Mouse (Mus musculus): ENCODE results near the gene CK137956.

Gene CK137956

DNA sequence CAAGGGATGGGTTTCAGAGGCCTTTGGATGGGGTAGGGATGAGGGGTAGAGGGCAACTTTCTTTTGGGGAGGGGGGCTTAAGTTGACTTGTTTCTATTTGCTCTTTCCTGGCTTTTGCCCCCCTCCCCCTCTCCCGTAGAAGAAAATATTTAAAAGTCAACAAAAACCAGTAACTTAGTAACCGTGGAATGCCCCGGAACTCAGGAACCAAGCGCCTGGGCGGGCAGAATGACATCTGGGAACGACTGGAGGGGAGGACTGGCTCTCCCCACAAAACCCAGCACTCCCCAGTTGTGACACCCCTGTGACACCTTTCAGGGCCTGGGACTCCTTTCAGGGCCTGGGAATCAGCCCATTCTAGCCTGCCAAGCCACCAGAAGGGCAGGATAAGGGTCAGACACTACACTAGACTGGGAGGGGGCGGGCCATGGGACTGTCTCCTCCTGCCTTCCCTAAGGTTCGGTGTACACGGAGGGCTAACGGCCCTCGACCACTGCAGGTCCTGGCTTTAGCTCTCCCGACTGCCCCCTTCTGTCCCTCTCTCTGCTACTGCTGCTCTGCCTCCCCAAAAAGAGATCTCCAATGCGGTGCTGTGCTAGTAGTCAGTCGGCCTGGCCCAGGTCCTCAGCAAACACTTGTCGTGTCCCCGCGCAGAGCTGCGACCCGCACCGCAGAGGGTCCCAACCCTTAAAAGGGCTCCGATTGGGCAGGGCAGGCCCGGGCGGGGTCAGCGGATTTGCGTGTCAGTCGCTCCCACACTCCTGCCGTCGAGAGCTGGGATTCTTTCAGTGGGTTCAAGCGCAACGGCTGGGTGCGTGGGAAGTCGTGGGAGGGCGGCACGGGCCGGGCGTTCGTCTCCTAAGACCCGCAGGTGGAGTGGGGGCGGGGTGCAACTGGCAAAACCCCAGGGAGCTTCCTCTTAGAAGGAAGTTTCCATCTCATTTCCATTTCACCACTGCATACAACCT, at the start of gene CK137956:
CK137956 (minus strand) TSS at position 51 of the 968 bp plus-strand sequence.
- no peak for DNase-seq (ENCODE audit: low spot score in 2 of 2)

DNA sequence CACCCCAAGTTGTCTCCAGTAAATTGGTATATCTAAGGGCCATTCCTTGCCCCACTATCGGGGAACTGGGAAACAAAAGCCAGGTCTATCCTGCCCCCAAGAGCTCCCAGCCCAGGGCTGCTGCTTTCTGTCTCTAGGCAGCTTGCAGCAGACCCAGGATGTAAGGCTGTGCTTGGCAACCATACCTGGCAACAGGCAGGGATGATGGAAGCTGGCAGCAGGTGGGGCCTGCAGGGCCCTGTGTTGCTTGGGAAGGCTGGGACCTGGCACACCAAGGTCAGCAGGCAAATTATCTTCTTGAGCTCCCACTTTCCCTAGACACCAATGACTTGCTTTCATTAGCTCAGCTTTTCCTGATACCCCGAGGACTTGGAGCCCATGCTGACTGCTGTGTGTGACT, 48.7 kb upstream of the CK137956 start:
- no peak for DNase-seq (ENCODE audit: low spot score in 2 of 2)

- no peak for DNase-seq (ENCODE audit: low spot score in 2 of 2)
Measured at GRCm38 (mm10) chr4:128004797-128005452, 34.2 kb upstream of the CK137956 start.

GRCm38 (mm10) chr4:128002638-128003101, 31.9 kb upstream of the CK137956 start:
- DNase-seq (ENCODE audit: low spot score in 2 of 2) = peak; percentile 56 to 57

GRCm38 (mm10) chr4:127999281-127999680, 28.5 kb upstream of the CK137956 start:
- no peak for DNase-seq (ENCODE audit: low spot score in 2 of 2)

DNA sequence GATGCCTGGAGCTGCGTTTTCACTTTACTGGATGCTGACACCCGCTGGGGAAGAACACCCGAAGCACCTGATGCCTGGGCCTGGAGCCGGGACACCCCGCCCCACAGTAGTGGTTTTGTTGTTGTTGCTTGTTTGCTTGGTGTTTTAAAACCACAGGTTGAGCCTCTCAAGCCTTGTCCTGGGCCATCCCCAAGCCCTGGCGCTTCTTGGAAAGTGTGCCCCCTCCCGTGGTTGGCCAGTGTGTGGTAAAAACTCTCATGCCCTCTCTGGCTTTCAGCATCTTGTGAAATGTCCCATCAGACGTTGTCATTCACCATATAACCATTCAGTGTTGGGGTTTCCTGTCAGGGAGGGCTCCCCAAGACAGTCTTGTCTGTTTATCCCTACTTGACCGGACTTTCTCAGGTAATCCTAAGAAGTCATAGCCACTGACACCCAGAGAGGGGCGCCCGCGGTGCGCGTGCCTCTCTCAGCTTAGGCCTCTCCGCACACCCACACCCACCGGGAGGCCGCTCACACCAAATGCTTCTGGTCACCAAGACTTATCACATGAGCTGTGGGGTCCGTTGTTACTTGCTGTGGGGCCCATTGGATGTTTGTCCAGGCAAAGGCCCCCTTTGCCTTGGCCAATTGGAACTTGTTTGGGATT, 18.7 kb upstream of the CK137956 start:
- peak; percentile 68 to 77 for DNase-seq (ENCODE audit: low spot score in 2 of 2)

- no peak for DNase-seq (ENCODE audit: low spot score in 2 of 2)
Measured at GRCm38 (mm10) chr4:127988526-127989180, 17.9 kb upstream of the CK137956 start.

DNA sequence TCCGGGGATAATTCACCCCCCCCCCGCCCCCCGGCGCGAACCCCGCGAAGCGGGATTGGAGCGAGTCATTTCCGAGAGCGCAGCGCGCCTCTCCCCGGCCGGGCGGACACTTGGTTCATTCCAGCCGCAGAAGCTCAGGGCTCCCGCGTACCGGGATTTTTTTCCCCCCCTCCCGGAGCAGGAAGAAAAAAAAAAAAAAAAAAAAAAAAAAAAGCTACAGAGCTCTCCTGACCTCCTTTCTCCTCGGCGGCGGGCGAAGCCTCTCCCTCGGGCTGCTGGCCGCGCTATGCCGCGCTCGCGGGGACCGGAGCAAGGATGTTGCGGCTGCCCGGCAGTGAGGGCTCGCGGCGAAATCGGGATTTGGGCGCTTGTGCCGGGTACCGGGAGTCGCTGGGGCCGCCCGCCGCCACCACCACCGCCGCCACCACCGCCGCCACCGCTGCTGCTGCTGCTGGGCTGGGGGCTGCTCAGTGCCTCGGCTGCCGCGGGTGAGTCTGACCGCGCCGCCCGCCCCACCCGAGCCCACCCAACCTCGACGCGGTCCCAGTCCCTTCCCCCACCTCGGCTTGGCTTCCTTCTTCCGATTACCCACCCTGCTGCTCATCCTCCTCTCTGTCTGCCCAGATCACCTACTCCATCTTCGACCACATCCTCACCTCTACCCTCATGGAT, 17.2 kb upstream of the CK137956 start, which contains the start of gene Csmd2:
Csmd2 (plus strand) TSS at position 74 of the 672 bp plus-strand sequence.
- peak; percentile 68 to 75 for DNase-seq (ENCODE audit: low spot score in 2 of 2)

- DNase-seq (ENCODE audit: low spot score in 2 of 2) = peak in 1 of 2 experiments; percentile 36
Measured at GRCm38 (mm10) chr4:127987270-127987669, 16.5 kb upstream of the CK137956 start.

- peak in 1 of 2 experiments; percentile 38 for DNase-seq (ENCODE audit: low spot score in 2 of 2)
Measured at GRCm38 (mm10) chr4:127986491-127987075, 15.8 kb upstream of the CK137956 start.

DNA sequence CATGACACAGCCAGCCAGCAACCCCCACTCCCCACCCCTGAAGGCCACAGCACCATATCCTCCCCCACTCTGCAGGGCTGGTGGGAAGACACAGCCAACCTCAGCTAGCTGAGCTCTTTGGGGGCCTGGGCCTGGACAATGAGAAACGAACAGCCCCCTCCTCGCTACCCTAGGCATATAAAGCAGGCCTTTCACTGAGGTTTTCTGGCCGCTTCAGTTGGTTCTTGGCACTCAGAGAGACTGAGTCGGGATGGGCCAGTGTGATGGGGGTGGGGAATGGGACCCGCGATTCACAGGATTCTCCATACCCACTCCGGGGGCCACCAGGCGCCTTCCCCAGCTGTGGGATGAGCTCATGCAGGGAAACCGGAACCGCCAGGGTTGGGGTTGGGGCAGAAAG, 15.1 kb upstream of the CK137956 start:
- peak in 1 of 2 experiments; percentile 42 for DNase-seq (ENCODE audit: low spot score in 2 of 2)

DNA sequence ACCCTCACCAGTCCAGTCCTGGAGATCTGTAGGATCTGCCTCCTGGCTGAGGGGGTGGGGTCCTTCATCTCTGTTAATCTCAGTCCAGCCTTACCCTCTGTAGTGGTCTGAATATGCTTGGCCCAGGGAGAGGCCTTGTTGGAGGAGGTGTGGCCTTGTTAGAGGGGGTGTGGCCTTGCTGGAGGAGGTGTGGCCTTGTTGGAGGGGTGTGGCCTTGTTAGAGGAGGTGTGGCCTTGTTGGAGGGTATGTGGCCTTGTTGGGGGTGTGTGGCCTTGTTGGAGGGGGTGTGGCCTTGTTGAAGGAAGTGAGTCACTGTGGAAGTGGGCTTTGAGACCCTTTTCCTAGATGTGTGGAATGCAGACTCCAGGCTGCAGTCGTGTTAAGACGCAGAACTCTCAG, 13.7 kb upstream of the CK137956 start:
- no peak for DNase-seq (ENCODE audit: low spot score in 2 of 2)

DNA sequence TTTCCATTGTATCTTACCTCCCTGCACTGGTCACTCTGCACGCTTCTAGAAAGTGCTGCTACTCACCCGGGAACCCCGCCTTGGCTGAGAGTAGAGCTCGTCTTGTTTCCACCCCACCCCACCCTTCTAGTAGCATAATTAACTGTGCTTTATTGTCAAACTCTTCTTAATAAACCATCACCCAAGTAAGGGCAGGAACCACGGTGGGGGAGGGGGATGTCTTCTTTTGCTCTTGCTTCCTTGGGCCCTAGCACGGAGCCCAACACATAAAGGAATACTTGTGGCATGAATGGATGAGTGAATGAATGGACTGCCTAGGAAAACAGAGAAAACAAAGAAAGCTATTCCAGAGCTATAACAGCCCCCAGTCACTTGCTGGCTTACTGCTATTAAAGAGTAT, 10.4 kb upstream of the CK137956 start:
- DNase-seq (ENCODE audit: low spot score in 2 of 2) = no peak

DNA sequence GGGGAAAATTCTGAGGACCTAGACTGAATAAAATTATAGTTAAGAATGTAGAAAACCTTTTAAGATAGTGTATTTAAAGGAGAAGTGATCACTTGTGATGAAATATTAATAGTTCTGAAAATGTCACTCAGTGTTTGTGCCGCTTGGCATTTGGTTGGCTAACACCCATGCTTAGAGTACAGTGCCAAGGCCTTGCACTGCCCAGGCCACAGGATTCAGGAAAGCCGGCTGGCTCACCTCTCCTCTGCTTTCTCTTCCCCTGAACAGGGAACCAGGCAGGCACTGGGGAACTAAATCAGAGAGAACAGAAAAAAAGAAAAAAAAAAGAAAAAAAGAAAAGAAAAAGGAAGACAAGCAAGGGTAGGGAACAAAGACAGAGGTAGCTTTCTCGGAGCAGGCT, 2.2 kb upstream of the CK137956 start:
- DNase-seq (ENCODE audit: low spot score in 2 of 2) = no peak

- no peak for DNase-seq (ENCODE audit: low spot score in 2 of 2)
Measured at GRCm38 (mm10) chr4:127970018-127970421, 731 bp downstream of the CK137956 start.

- no peak for DNase-seq (ENCODE audit: low spot score in 2 of 2)
Measured at GRCm38 (mm10) chr4:127969101-127969500, 1.6 kb downstream of the CK137956 start.

DNA sequence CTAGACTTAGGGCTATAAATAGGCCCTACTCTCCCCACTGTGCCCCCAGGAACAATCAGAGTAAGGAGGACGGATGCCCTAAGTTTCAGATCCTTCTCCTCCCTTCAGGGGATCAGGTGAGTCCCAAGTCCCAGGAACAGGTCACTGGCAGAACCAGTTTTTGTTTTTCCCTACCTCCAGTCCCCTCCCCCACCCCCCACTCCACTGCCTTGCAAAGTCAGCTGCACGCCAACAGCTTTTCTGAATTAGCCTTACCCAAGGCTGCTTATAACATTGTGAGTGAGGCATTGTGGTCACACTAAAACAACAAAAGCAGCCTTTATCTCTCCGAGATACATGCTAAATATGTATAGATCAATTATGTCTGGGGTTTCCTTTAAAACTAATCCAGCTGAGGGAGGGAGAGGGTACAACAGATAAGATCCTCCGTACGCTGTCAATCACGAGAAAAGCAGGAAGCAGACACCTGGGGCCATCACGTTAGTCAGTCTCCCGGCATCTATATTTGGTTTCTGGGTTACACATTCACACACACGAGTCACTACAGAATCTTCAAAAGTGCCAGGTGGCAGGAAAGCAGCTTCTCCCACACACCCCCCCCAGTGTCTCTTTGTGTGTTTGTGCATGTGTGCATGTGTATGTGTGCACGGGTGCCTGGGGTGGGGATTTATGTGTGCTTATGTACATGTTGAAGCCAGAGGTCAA, 17.6 kb downstream of the CK137956 start:
- DNase-seq (ENCODE audit: low spot score in 2 of 2) = peak in 1 of 2 experiments; percentile 23

GRCm38 (mm10) chr4:127947696-127948095, 23.1 kb downstream of the CK137956 start:
- DNase-seq (ENCODE audit: low spot score in 2 of 2) = no peak

- no peak for DNase-seq (ENCODE audit: low spot score in 2 of 2)
Measured at GRCm38 (mm10) chr4:127937474-127937873, 33.3 kb downstream of the CK137956 start.

GRCm38 (mm10) chr4:127935369-127935768, 35.4 kb downstream of the CK137956 start:
- DNase-seq (ENCODE audit: low spot score in 2 of 2) = peak; percentile 10 to 34
